Mouse (Mus musculus) stomach, postnatal 0 days (tissue): Measurements from ENCODE around the gene Bloc1s4.
"Not testable (repeated sequence)": the region's sequence is repeated elsewhere in the genome, so short reads cannot be mapped to it uniquely, and the experiment has no call there.

Source experiments
- CTCF ChIP-seq: IDR thresholded peaks from 2 replicates; pipeline ENCODE4 v1.5.1; 2016; ENCODE audit warnings: antibody characterized with exemption, low read depth, mild to moderate bottlenecking, moderate library complexity
- EP300 ChIP-seq: optimal IDR thresholded peaks from 2 replicates; pipeline ENCODE3; 2016; ENCODE audit warnings: antibody characterized with exemption

GRCm38 (mm10) chr5:36795647-36796295 lies 47.3 kb upstream of the Bloc1s4 start:
- not testable (repeated sequence) for TF ChIP-seq EP300
- TF ChIP-seq CTCF = peak; percentile 43
